Mouse (Mus musculus): ENCODE measurements around the gene Cbln3. TPM values are rescaled to one million over a fixed set of nuclear protein-coding genes. Genes with fewer than 3 reads are reported as not detected.

Cbln3 gene
- polyA plus RNA-seq, 1 experiment, result not detected

GRCm38 (mm10) chr14:55885791-55886271 lies 1.6 kb upstream of the Cbln3 start:
- peak overlapping the region; percentile 80 for H3K27ac ChIP-seq (replicated peaks; ENCODE audit: low read depth, low read length)
- peaks cover 5% of the 10 kb centered on the region for H3K4me1 ChIP-seq (ENCODE audit: control insufficient read depth, insufficient read depth, insufficient read length, low read length)
- H3K4me3 ChIP-seq (ENCODE audit: insufficient read depth, low read depth, low read length), result peak overlapping the region; percentile 79

- Histone ChIP-seq H3K4me3 (ENCODE audit: insufficient read depth, low read depth, low read length) (peak overlapping the region; percentile 79), H3K27ac (replicated peaks; ENCODE audit: low read depth, low read length) (peak overlapping the region; percentile 80), H3K4me1 (ENCODE audit: control insufficient read depth, insufficient read depth, insufficient read length, low read length) (peaks cover 5% of the 10 kb centered on the region)
These were observed 1.1 kb upstream of the Cbln3 start for GRCm38 (mm10) chr14:55885114-55885790.

DNA sequence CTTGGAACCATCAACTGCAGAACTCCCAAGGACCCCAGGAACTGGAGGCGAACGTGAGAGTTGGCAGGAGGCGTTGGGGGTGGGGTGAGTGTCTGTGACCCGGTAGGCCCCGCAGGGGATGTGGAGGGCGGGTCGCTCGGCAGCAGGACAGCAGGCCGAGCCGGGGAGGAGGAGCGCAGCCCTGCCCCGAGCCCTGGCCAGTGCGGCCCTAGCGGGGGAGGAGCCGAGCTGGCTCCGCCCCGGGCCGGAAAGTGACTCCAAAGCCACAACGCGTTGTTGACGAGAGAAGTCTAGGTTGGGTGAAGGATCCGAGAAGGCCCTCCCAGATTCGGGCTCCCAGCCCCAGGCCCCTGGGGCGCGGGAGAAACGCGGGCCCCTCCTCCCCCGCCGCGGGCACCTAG lies 521 bp upstream of the Cbln3 start, which contains the start of gene Khnyn:
Khnyn (plus strand) TSS at position 235 of the 401 bp plus-strand sequence.
- peaks cover 5% of the 10 kb centered on the region for H3K4me1 ChIP-seq (ENCODE audit: control insufficient read depth, insufficient read depth, insufficient read length, low read length)
- H3K27ac ChIP-seq (replicated peaks; ENCODE audit: low read depth, low read length), result peak within 1 kb of the TSS; percentile 80
- peak within 1 kb of the TSS; percentile 79 for H3K4me3 ChIP-seq (ENCODE audit: insufficient read depth, low read depth, low read length)

GRCm38 (mm10) chr14:55883663-55884062 lies 529 bp downstream of the Cbln3 start:
- H3K27ac ChIP-seq (replicated peaks; ENCODE audit: low read depth, low read length), result no peak overlapping the region
- H3K4me3 ChIP-seq (ENCODE audit: insufficient read depth, low read depth, low read length), result no peak overlapping the region
- peaks cover 5% of the 10 kb centered on the region for H3K4me1 ChIP-seq (ENCODE audit: control insufficient read depth, insufficient read depth, insufficient read length, low read length)

- peaks cover 5% of the 10 kb centered on the region for H3K4me1 ChIP-seq (ENCODE audit: control insufficient read depth, insufficient read depth, insufficient read length, low read length)
- H3K27ac ChIP-seq (replicated peaks; ENCODE audit: low read depth, low read length), result no peak overlapping the region
- H3K4me3 ChIP-seq (ENCODE audit: insufficient read depth, low read depth, low read length), result no peak overlapping the region
These were observed 987 bp downstream of the Cbln3 start for GRCm38 (mm10) chr14:55883149-55883661.

- Histone ChIP-seq H3K4me3 (ENCODE audit: insufficient read depth, low read depth, low read length) (no peak overlapping the region), H3K27ac (replicated peaks; ENCODE audit: low read depth, low read length) (no peak overlapping the region), H3K4me1 (ENCODE audit: control insufficient read depth, insufficient read depth, insufficient read length, low read length) (peaks cover 5% of the 10 kb centered on the region)
These were observed 2.0 kb downstream of the Cbln3 start for GRCm38 (mm10) chr14:55882171-55882641.

GRCm38 (mm10) chr14:55880982-55881381 lies 3.2 kb downstream of the Cbln3 start:
- no peak overlapping the region for H3K4me3 ChIP-seq (ENCODE audit: insufficient read depth, low read depth, low read length)
- no peaks in the 10 kb centered on the region for H3K4me1 ChIP-seq (ENCODE audit: control insufficient read depth, insufficient read depth, insufficient read length, low read length)
- H3K27ac ChIP-seq (replicated peaks; ENCODE audit: low read depth, low read length), result no peak overlapping the region

DNA sequence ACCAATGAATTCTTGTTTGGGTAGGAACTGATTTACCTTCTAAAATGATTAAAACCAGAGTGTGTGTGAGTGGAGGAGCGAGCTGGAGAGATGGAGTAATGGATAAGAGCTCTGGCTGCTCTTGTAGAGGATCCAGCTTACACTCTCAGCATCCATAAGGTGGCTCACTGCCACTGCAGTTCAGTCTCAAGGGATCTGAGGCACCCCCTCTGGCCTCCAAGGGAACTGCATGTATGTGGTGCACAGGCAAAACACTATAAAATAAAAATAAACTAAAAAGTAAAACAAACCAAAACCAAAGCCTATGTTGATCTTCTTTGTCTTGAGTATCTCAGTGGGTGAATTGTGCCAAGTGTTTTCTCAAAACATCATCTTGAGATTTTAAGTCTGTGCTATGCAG lies 4.6 kb downstream of the Cbln3 start:
- Histone ChIP-seq H3K4me3 (ENCODE audit: insufficient read depth, low read depth, low read length) (no peak overlapping the region), H3K4me1 (ENCODE audit: control insufficient read depth, insufficient read depth, insufficient read length, low read length) (no peaks in the 10 kb centered on the region), H3K27ac (replicated peaks; ENCODE audit: low read depth, low read length) (no peak overlapping the region)

DNA sequence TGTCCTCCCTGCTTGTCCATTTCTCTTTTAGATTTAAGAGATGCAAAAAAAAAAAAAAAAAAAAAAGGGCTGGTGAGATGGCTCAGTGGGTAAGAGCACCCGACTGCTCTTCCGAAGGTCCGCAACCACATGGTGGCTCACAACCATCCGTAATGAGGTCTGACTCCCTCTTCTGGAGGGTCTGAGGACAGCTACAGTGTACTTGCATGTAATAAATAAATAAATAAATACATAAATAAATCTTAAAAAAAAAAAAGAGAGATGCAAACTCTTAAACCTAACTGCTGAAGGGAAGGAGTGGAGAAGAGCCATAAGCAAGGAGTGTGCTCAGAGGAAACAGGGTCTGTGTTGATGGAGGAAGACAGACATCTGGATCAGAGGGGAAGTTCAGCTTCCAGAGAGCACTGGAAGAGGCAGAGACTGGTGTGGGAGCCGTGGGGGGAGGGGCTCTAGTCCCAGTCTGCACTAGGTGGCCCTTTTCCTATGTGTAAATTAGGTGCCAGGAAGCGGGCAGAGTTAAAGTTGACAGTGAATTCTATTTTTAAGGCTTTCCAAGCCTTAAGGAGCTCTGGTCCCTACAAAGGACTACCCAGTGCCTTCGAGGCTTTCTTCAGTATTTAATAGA lies 5.8 kb downstream of the Cbln3 start:
- Histone ChIP-seq H3K4me3 (ENCODE audit: insufficient read depth, low read depth, low read length) (no peak overlapping the region), H3K27ac (replicated peaks; ENCODE audit: low read depth, low read length) (no peak overlapping the region), H3K4me1 (ENCODE audit: control insufficient read depth, insufficient read depth, insufficient read length, low read length) (no peaks in the 10 kb centered on the region)

- Histone ChIP-seq H3K4me1 (ENCODE audit: control insufficient read depth, insufficient read depth, insufficient read length, low read length) (no peaks in the 10 kb centered on the region), H3K27ac (replicated peaks; ENCODE audit: low read depth, low read length) (no peak overlapping the region), H3K4me3 (ENCODE audit: insufficient read depth, low read depth, low read length) (no peak overlapping the region)
These were observed 6.5 kb downstream of the Cbln3 start for GRCm38 (mm10) chr14:55877469-55878315.

GRCm38 (mm10) chr14:55873714-55874683 lies 10.2 kb downstream of the Cbln3 start:
- no peaks in the 10 kb centered on the region for H3K4me1 ChIP-seq (ENCODE audit: control insufficient read depth, insufficient read depth, insufficient read length, low read length)
- H3K4me3 ChIP-seq (ENCODE audit: insufficient read depth, low read depth, low read length), result peak overlapping the region; percentile 38
- no peak overlapping the region for H3K27ac ChIP-seq (replicated peaks; ENCODE audit: low read depth, low read length)

DNA sequence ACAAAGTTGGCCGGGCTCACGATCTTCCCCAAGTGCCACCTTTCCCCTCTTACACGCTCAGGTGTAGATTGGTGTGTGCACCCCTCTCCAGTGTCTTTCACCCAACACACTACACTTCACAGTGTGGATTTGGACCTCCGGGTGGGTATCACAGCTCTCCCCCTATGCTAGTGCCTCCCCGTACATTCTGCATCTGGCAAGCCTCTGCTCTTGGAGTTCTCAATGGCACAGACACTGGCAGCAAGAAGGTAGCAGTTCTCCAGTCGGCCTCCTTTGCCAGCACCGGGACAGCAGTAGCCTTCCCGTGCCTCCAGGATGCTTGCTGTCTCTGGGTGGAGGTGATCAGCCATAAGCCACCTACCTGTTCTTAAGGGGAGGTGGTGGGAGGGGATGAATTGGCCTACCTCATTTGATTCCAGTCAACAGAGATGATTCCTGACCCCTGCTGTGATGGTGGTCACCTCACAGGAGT lies 10.9 kb downstream of the Cbln3 start:
- Histone ChIP-seq H3K27ac (replicated peaks; ENCODE audit: low read depth, low read length) (no peak overlapping the region), H3K4me1 (ENCODE audit: control insufficient read depth, insufficient read depth, insufficient read length, low read length) (no peaks in the 10 kb centered on the region), H3K4me3 (ENCODE audit: insufficient read depth, low read depth, low read length) (no peak overlapping the region)

DNA sequence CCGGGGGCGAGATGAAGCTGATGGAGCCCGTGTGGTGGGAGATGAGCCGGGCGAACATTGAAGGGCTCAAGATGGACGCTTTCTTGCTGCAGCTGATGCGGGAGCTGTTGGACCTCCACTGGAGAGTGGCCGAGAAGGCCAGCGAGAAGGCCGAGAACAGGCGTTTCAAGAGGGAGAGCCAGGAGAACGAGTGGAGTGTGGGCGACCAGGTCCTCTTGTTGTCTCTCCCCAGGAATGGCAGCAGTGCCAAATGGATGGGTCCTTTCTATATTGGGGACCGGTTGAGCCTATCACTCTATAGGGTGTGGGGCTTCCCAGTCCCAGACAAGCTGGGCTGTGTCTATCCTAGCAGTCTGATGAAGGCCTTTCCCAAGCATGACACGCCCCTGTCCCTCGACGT lies 11.6 kb downstream of the Cbln3 start:
- no peaks in the 10 kb centered on the region for H3K4me1 ChIP-seq (ENCODE audit: control insufficient read depth, insufficient read depth, insufficient read length, low read length)

GRCm38 (mm10) chr14:55872039-55872438 lies 12.2 kb downstream of the Cbln3 start:
- H3K27ac ChIP-seq (replicated peaks; ENCODE audit: low read depth, low read length), result no peak overlapping the region
- H3K4me3 ChIP-seq (ENCODE audit: insufficient read depth, low read depth, low read length), result no peak overlapping the region
- no peaks in the 10 kb centered on the region for H3K4me1 ChIP-seq (ENCODE audit: control insufficient read depth, insufficient read depth, insufficient read length, low read length)

More for the DNA sequence above, 11.6 kb downstream of the Cbln3 start:
- Histone ChIP-seq H3K4me3 (ENCODE audit: insufficient read depth, low read depth, low read length) (no peak overlapping the region), H3K27ac (replicated peaks; ENCODE audit: low read depth, low read length) (no peak overlapping the region)

Measured in brown adipose tissue, adult 24 weeks (tissue).